Mouse (Mus musculus): ENCODE data around the gene Smim12. TPM values are rescaled to one million over a fixed set of nuclear protein-coding genes. Genes with fewer than 3 reads are reported as not detected.

The Smim12 gene
- polyA plus RNA-seq, 1 experiment from 2014 or later: 82.6 TPM

DNA sequence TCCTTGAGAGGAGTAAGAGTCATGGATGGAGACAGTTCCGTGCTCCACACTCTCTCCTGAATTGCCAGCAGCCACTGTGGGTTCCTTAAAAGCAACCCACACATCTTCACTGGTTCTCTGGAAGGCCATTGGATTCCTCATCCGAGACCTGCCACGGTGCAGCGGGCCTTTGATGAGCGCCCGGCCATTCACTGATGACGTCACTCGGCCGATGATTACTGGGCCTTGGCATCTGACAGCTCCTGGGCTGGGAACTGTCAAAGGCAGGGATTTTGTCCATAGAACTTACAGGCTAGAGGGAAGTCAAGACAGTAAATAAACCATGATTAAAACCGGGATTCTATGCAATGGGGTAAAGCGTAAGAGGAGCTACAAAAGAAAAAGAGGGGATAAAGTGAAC lies 26.5 kb upstream of the Smim12 start:
- Histone ChIP-seq H3K4me3 (no peak overlapping the region), H3K36me3 (no peaks in the 10 kb centered on the region), H3K27me3 (ENCODE audit: low read depth, poor library complexity, severe bottlenecking) (peaks cover 58% of the 10 kb centered on the region), H3K27ac (no peak overlapping the region), H3K9me3 (replicated peaks) (no peaks in the 10 kb centered on the region), H3K4me1 (peaks cover 6% of the 10 kb centered on the region)
- DNase-seq (ENCODE audit: low spot score): no peak
- 74% methylated on average over 11 of the region's 11 CpGs for WGBS

DNA sequence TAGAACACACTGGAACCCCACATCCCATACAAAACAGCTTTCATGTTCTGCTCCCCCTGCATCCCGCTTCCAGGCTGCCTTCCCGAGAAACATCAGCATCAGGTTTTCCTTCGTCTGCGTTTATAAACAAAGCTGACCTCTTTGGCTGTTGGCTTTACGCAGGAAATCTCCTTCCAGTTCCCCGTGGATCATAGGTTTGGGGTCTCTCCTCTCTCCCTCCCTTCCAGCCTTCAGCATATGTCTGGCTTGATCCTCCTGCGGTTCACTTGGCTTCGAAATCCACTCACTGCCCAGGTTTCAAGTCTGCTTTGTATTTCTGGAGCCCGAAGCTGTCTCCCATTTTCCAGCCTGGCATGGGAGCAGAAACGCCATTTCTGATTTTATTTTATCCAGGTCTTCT lies 20.3 kb upstream of the Smim12 start:
- Histone ChIP-seq H3K4me1 (peaks cover 31% of the 10 kb centered on the region), H3K36me3 (no peaks in the 10 kb centered on the region), H3K27me3 (ENCODE audit: low read depth, poor library complexity, severe bottlenecking) (peaks cover 63% of the 10 kb centered on the region), H3K4me3 (no peak overlapping the region), H3K9me3 (replicated peaks) (no peaks in the 10 kb centered on the region), H3K27ac (no peak overlapping the region)
- WGBS: 30% methylated on average over 10 of the region's 10 CpGs
- DNase-seq (ENCODE audit: low spot score): no peak

DNA sequence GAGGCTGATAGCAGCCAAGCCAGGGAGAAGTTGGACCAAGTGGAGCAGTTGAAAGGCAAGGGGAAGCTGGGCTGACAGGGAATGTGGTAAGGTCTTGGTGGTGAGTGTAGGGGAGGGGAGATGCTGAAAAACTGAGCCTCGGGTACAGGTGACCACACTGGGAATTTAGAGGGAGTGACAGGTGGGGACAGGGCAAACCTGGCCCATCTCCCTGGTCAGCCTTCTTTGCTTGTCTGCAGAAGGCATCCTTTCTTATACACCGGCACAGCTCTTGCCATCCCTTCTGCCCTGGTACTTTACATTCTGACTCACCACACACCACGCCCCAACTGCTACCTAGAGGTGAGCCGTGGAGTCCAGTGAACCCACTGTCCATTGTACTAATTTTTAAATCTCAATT lies 19.8 kb upstream of the Smim12 start:
- DNase-seq (ENCODE audit: low spot score): no peak
- H3K4me1 ChIP-seq: peaks cover 31% of the 10 kb centered on the region
- H3K36me3 ChIP-seq: no peaks in the 10 kb centered on the region
- H3K27me3 ChIP-seq (ENCODE audit: low read depth, poor library complexity, severe bottlenecking): peaks cover 67% of the 10 kb centered on the region
- H3K9me3 ChIP-seq (replicated peaks): no peaks in the 10 kb centered on the region
- no peak overlapping the region for H3K4me3 ChIP-seq
- no peak overlapping the region for H3K27ac ChIP-seq
- 57% methylated on average over 4 of the region's 4 CpGs for WGBS

DNA sequence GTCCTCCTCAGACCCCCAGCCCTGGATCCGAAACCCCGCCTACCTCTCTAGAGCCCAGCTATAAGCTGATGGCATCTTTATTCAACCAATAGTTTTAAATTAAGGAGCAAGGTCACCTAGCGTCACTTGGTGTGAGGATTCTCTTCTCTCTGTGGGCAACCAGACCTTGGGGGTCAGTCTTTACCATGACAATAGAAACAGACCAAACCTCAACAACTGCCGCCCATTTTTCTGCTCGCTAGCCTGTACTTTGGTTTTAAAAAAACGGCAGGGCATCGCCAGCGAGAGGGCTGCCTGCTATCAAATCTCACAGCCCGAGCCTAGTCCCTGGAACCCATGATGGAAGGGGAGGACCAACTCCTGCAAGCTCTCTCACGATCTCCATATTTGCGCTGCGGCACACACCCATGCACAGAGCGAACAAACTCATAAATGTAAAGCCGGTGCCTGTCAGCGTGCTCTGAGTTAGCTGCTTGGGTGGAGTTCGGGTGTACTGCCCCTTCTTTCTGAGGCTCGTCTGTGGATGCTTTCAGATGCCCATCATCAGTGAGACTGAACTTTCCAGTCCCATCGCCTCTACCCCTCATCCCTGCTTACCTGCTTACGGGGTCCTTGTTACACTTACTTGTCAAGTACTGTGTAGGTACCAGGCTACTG lies 19.0 kb upstream of the Smim12 start:
- no peak overlapping the region for H3K27ac ChIP-seq
- H3K4me1 ChIP-seq: peaks cover 31% of the 10 kb centered on the region
- DNase-seq (ENCODE audit: low spot score): no peak
- peaks cover 75% of the 10 kb centered on the region for H3K27me3 ChIP-seq (ENCODE audit: low read depth, poor library complexity, severe bottlenecking)
- H3K9me3 ChIP-seq (replicated peaks): no peaks in the 10 kb centered on the region
- H3K36me3 ChIP-seq: no peaks in the 10 kb centered on the region
- H3K4me3 ChIP-seq: no peak overlapping the region
- 18% methylated on average over 19 of the region's 19 CpGs for WGBS

DNA sequence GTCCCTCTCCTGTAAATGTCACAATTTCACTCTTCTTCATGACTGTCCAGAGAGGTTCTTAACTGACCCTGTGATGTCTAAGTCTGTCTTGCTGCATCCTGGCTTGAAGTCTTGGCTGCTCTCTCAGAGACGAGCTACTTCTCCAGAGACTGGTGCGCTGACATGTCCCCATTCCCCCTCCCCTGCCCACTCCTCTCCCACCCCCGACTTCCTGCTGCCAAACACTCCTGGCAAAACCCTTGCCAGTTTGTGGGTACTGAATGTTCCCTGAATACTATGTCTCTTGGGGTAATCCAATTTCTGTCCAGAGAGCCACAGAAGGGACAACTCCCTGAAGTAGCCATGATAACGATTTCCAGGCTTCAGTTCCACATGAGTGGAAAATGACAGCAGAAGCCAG lies 17.5 kb upstream of the Smim12 start:
- peaks cover 31% of the 10 kb centered on the region for H3K4me1 ChIP-seq
- H3K27ac ChIP-seq: no peak overlapping the region
- peaks cover 82% of the 10 kb centered on the region for H3K27me3 ChIP-seq (ENCODE audit: low read depth, poor library complexity, severe bottlenecking)
- H3K9me3 ChIP-seq (replicated peaks): no peaks in the 10 kb centered on the region
- no peak overlapping the region for H3K4me3 ChIP-seq
- no peaks in the 10 kb centered on the region for H3K36me3 ChIP-seq
- no peak for DNase-seq (ENCODE audit: low spot score)
- 60% methylated on average over 4 of the region's 4 CpGs for WGBS

DNA sequence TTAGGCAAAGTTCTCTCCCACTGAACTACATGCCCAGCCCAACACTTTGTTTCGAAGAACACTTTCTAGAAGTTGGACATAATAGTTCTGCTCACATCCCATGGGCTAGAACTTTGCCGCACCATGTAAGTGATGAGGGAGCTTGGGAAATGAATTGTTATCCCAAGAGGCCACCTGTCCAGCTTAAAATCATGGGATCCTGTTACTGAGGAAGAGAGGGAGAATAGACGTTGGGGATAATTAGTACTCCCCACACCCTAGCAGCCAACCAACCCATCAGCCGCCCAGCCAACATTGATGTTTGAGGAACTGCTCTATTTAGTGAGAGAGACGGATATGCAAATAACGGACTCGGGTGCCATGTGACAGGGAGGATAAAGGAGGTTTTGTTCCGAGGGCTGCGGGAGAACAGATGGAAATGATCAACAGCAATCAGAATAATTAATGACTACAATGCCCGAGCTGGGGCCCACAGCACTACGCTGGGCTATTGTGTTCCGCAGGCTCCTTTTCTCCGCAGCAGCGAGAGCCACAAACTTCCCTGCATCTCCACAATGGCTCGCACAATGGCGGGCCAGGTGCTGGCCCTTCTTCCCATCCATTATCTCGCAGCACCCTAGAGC lies 16.4 kb upstream of the Smim12 start:
- DNase-seq (ENCODE audit: low spot score): peak; percentile 52
- peak overlapping the region; percentile 14 for H3K4me3 ChIP-seq
- H3K9me3 ChIP-seq (replicated peaks): no peaks in the 10 kb centered on the region
- H3K27me3 ChIP-seq (ENCODE audit: low read depth, poor library complexity, severe bottlenecking): peaks cover 78% of the 10 kb centered on the region
- peak overlapping the region; percentile 70 for H3K27ac ChIP-seq
- H3K36me3 ChIP-seq: no peaks in the 10 kb centered on the region
- 24% methylated on average over 17 of the region's 17 CpGs for WGBS
- peaks cover 33% of the 10 kb centered on the region for H3K4me1 ChIP-seq

DNA sequence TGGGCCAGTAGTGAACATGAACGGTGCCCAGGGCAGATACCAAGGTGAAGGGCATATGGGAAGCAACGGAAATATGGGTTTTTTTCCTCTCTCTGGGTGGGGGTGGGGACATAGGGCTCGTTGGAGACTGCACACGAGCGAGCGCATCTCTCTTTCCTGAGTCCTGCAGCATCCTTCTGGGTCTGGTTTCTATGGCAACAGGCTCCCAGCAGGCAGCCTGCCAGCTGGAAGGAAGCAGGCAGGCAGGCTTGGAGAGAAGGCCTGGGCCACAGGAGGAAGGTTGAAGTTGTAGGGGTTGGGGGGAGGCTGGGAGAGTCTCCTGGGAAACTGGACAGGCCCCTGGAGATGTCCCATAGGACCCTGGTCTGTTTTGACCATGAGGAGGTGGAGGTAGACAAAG lies 11.6 kb upstream of the Smim12 start:
- Histone ChIP-seq H3K27me3 (ENCODE audit: low read depth, poor library complexity, severe bottlenecking) (peaks cover 63% of the 10 kb centered on the region), H3K4me1 (peaks cover 28% of the 10 kb centered on the region), H3K9me3 (replicated peaks) (no peaks in the 10 kb centered on the region), H3K4me3 (no peak overlapping the region), H3K36me3 (no peaks in the 10 kb centered on the region), H3K27ac (no peak overlapping the region)
- no peak for DNase-seq (ENCODE audit: low spot score)
- 57% methylated on average over 6 of the region's 6 CpGs for WGBS

DNA sequence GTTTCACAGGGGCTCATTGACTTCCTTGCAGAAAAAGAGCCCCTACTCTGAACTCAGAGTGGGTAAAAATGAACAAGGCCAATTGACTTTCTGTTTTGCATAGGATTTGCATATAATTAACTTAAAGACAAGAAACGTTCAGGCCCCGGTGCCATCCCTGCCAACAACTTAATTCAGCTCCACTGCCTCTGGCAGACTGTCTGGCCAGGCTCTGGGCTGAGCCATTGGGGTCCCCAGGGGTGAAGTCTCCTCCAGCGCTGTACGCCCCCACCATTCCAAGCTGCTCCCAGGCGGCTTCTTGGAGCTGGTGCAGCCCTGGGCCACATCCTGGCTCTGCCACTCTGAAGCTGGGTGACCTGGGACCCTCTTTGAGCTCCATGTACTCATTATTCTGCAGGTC lies 11.0 kb upstream of the Smim12 start:
- Histone ChIP-seq H3K4me3 (no peak overlapping the region), H3K27me3 (ENCODE audit: low read depth, poor library complexity, severe bottlenecking) (peaks cover 63% of the 10 kb centered on the region), H3K27ac (no peak overlapping the region), H3K9me3 (replicated peaks) (no peaks in the 10 kb centered on the region), H3K4me1 (peaks cover 28% of the 10 kb centered on the region), H3K36me3 (no peaks in the 10 kb centered on the region)
- 77% methylated on average over 5 of the region's 5 CpGs for WGBS
- no peak for DNase-seq (ENCODE audit: low spot score)

DNA sequence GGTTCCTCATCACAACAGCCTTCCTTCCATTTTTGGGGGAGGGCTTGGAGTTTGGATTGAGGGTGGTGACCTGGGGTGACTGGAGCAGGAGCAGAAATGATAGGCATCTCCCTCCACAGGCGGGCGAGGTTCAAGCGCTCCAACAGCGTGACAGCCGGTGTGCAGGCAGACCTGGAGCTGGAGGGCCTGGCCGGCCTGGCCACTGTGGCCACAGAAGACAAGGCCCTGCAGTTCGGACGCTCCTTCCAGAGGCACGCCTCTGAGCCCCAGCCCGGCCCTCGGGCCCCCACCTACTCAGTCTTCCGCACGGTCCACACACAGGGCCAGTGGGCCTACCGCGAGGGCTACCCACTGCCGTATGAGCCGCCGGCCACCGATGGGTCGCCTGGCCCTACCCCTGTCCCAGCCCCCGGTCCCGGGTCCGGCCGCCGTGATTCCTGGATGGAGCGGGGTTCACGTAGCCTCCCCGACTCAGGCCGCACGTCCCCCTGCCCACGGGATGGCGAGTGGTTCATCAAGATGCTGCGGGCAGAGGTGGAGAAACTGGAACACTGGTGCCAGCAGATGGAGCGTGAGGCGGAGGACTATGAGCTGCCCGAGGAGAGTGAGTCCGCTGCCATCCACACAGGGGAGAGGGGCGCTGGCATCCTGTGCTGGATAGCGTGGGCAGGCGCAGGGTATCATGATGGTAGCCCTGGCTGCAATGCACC lies 10.0 kb upstream of the Smim12 start:
- H3K4me3 ChIP-seq: no peak overlapping the region
- no peak overlapping the region for H3K27ac ChIP-seq
- H3K4me1 ChIP-seq: peaks cover 28% of the 10 kb centered on the region
- H3K9me3 ChIP-seq (replicated peaks): no peaks in the 10 kb centered on the region
- WGBS: 90% methylated on average over 40 of the region's 40 CpGs
- no peak for DNase-seq (ENCODE audit: low spot score)
- peaks cover 66% of the 10 kb centered on the region for H3K27me3 ChIP-seq (ENCODE audit: low read depth, poor library complexity, severe bottlenecking)
- H3K36me3 ChIP-seq: no peaks in the 10 kb centered on the region

DNA sequence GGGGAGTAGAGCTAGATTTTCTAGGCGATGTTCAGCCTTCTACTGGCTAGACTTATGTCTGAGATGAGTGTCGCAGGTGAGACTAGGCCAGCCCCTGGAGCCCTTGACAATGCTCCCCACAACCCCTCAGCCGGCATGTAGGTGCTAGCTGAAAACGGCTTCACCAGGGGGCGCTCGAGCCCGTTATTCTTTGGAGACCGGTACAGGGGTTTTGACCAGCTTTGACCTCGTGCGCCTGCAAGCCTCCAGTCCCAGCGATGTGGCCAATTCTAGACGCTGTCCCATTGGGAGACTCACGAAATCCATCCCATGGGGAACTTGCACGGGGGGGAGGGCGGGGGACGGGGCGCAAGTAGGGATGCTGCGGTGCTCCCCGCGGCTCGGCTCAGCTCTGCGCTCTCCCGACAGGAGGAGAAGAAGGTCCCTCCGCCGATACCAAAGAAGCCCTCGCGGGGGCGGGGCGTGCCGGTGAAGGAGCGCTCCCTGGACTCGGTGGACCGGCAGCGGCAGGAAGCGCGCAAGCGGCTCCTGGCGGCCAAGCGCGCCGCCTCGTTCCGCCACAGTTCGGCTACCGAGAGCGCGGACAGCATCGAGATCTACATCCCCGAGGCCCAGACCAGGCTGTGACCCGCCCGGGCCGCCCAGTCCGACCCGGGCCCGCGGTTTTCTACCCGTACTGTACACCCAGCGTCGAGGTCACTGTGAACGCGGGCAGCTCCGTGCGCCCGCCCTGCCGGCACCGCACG lies 7.7 kb upstream of the Smim12 start:
- H3K27ac ChIP-seq: peak overlapping the region; percentile 81
- peak; percentile 93 for DNase-seq (ENCODE audit: low spot score)
- no peaks in the 10 kb centered on the region for H3K9me3 ChIP-seq (replicated peaks)
- peaks cover 50% of the 10 kb centered on the region for H3K27me3 ChIP-seq (ENCODE audit: low read depth, poor library complexity, severe bottlenecking)
- no peaks in the 10 kb centered on the region for H3K36me3 ChIP-seq
- WGBS: under 1% methylated on average over 67 of the region's 67 CpGs
- peaks cover 28% of the 10 kb centered on the region for H3K4me1 ChIP-seq
- peak overlapping the region; percentile 65 for H3K4me3 ChIP-seq

DNA sequence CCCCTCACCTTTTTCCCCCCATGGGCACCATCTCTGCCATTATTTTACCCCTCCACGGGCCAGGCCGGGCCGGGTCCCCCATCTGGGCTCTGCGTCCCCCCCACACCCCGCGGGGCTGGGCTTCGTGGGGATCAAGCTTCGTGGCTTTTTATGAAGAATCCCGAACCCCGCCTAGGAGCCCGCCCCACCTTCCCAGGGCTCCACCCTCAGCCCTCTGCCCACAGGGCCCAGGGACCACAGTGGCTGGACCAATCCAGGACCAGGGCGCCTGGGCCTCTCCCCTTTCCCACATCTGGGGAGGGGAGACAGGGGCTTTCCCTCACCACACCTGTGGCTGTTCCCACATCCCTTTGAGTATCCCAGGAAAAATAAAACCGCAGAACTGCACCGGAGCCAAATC lies 7.0 kb upstream of the Smim12 start:
- WGBS: under 1% methylated on average over 14 of the region's 14 CpGs
- Histone ChIP-seq H3K9me3 (replicated peaks) (no peaks in the 10 kb centered on the region), H3K27me3 (ENCODE audit: low read depth, poor library complexity, severe bottlenecking) (peaks cover 50% of the 10 kb centered on the region), H3K4me3 (peak overlapping the region; percentile 65), H3K27ac (peak overlapping the region; percentile 81), H3K36me3 (no peaks in the 10 kb centered on the region), H3K4me1 (peaks cover 28% of the 10 kb centered on the region)
- peak; percentile 62 for DNase-seq (ENCODE audit: low spot score)

DNA sequence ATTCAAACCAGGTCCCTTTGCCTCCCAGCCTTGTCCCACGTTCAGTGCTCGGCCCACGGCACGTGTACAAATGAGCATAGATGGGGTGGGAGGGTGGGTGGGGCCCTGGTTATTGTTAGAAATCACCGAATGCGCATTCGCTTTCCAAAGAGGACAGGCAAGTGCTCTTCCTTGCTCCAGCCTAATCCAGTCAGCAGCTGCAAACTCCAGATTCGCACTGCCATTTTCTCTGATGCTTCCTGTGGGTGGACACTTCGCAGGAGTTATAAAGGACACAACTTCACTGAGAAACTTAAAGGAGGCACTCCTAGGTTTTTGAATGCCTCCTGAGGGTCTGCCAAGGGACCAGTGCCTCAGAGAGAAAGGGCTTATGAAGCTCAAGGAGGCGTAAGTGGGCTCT lies 6.3 kb upstream of the Smim12 start:
- Histone ChIP-seq H3K4me1 (peaks cover 25% of the 10 kb centered on the region), H3K27me3 (ENCODE audit: low read depth, poor library complexity, severe bottlenecking) (peaks cover 50% of the 10 kb centered on the region), H3K9me3 (replicated peaks) (no peaks in the 10 kb centered on the region), H3K4me3 (no peak overlapping the region), H3K27ac (no peak overlapping the region), H3K36me3 (no peaks in the 10 kb centered on the region)
- DNase-seq (ENCODE audit: low spot score): no peak
- WGBS: 56% methylated on average over 10 of the region's 10 CpGs

DNA sequence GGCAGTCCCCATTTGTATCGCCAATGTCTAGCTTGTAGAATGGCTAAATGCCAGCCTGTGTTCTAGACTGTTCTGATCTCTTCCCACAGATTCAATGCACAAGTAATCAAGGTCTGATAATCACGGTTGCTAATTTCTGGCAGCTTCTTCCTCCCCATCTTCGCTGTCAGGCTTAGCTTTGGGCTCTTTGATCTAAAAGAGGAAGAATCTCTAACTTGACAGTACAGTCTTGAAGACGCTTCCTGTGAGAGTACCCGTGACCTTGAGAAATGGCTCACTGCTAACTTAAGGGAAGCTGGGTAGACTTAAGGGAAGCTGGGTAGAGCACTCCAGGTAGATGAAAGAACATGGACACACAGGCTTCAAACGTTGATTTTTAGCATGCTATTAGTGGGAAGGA lies 888 bp upstream of the Smim12 start:
- Histone ChIP-seq H3K27ac (no peak overlapping the region), H3K9me3 (replicated peaks) (no peaks in the 10 kb centered on the region), H3K4me3 (no peak overlapping the region), H3K4me1 (peaks cover 15% of the 10 kb centered on the region), H3K27me3 (ENCODE audit: low read depth, poor library complexity, severe bottlenecking) (peaks cover 10% of the 10 kb centered on the region), H3K36me3 (peaks cover 12% of the 10 kb centered on the region)
- DNase-seq (ENCODE audit: low spot score): no peak
- 67% methylated on average over 6 of the region's 6 CpGs for WGBS

All from limb, embryonic 10.5 days (tissue).